Comparison of ENCODE assay signal across 18 mouse cellular contexts in the genomic region with DNA sequence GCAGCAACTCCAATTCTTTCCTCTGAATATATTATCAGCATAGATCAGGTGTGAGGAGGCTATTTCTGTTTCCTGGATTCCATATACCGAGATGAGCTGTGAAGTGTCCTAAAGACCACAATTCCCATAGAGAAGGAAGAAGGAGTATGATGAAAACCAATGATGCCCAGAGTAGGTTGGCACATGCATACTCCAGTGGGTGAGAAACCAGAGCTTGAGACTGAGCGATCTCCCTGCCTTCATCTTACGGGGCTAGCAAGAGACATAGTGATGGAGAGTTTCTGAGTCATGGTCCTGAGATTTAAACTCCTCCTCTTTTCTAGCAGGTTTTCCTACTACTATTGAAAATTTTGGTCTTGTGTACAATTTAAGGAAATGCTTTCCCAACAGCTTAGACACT.
DNase-seq lines count a peak whose midpoint lies in the region; ATAC-seq and TF ChIP-seq lines count a peak whose summit lies in the region.
"Had no signal": no experiment of that assay in that cellular context is flagged by ENCODE, and none has a peak within 500 bp of the region (broad histone marks: within the 10 kb centered on the region; RNA-seq: fewer than 3 reads in every experiment).

No protein-coding gene starts in this region.

- H3K27me3 ChIP-seq in midbrain, embryonic 11.5 days (ENCODE audit: control insufficient read depth, insufficient read depth, low read length) = no peaks in the 10 kb centered on the region
- H3K27me3 ChIP-seq in midbrain, postnatal 0 days (ENCODE audit: insufficient read depth, low read length) = no peaks in the 10 kb centered on the region

- no peaks in the 10 kb centered on the region for H3K9me3 ChIP-seq in midbrain, embryonic 11.5 days (ENCODE audit: control insufficient read depth, low read length)
- no peaks in the 10 kb centered on the region for H3K9me3 ChIP-seq in midbrain, postnatal 0 days (ENCODE audit: low read length)

- no peaks in the 10 kb centered on the region for H3K4me1 ChIP-seq in midbrain, embryonic 11.5 days (ENCODE audit: control insufficient read depth, insufficient read depth, low read length)
- H3K4me1 ChIP-seq in midbrain, postnatal 0 days (ENCODE audit: insufficient read depth, low read length) = no peaks in the 10 kb centered on the region

- H3K9ac ChIP-seq in midbrain, embryonic 11.5 days (ENCODE audit: low read length) = no peak overlapping the region
- H3K9ac ChIP-seq in midbrain, postnatal 0 days (replicated peaks; ENCODE audit: low read length, poor library complexity, severe bottlenecking) = no peak overlapping the region

- intact Hi-C loops in heart, postnatal 25 days (cut with DNase I) = no loop called here

- no peak overlapping the region for H3K27ac ChIP-seq in midbrain, embryonic 11.5 days (ENCODE audit: low read depth, low read length)
- H3K27ac ChIP-seq in midbrain, postnatal 0 days (ENCODE audit: low read depth, low read length) = no peak overlapping the region

- no peak for TF ChIP-seq CTCF in midbrain, postnatal 0 days (IDR thresholded peaks at IDR 0.05)

- no peak overlapping the region for H3K4me2 ChIP-seq in midbrain, embryonic 11.5 days
- H3K4me2 ChIP-seq in midbrain, postnatal 0 days (ENCODE audit: low read depth, low read length, poor library complexity, severe bottlenecking) = no peak overlapping the region

- peak; percentile 56 for DNase-seq in heart, adult 11 months
- no peak for DNase-seq in heart, postnatal 25 days (ENCODE audit: low spot score)
- DNase-seq in midbrain, embryonic 11.5 days (ENCODE audit: low spot score, missing footprints) = peak; percentile 56
- DNase-seq in midbrain, postnatal 0 days (ENCODE audit: low spot score) = no peak
- DNase-seq: adrenal gland, adult 2 months; adrenal gland, adult 8-10 months; adrenal gland, postnatal 10 days; adrenal gland, postnatal 14 days; adrenal gland, postnatal 25 days; adrenal gland, postnatal 36 days; B cell, adult 2 months; cerebellum, adult 11 months; cerebellum, adult 11-12 months; cerebellum, adult 18-20 months had no signal

- ATAC-seq in midbrain, embryonic 11.5 days (ENCODE audit: low FRiP score) = no peak
- ATAC-seq in midbrain, postnatal 0 days (ENCODE audit: low FRiP score) = no peak
- ATAC-seq: activated CD4-positive, CD25-positive, alpha-beta regulatory T cell, adult 4 months; CD4-positive, CD25-positive, alpha-beta regulatory T cell, adult 4 months; Patski had no signal

- WGBS in midbrain, embryonic 11.5 days = 93% methylated on average over 3 of the region's 3 CpGs
- 93% methylated on average over 3 of the region's 3 CpGs for WGBS in midbrain, postnatal 0 days

- H3K4me3 ChIP-seq in midbrain, embryonic 11.5 days (ENCODE audit: low read depth, low read length) = no peak overlapping the region
- H3K4me3 ChIP-seq in midbrain, postnatal 0 days (ENCODE audit: low read depth, low read length) = no peak overlapping the region

- no peaks in the 10 kb centered on the region for H3K36me3 ChIP-seq in midbrain, embryonic 11.5 days (ENCODE audit: control insufficient read depth, insufficient read depth, low read length)
- no peaks in the 10 kb centered on the region for H3K36me3 ChIP-seq in midbrain, postnatal 0 days (ENCODE audit: insufficient read depth, low read length)
- H3K36me3 ChIP-seq: G1E had no signal

Comparison
In these comparisons a context has a peak if more than half of its experiments do, and no peak if none do; other contexts are left out.
1. DNase-seq: peak in heart, adult 11 months (single experiment) and midbrain, embryonic 11.5 days (single experiment); none in heart, postnatal 25 days (single experiment) and midbrain, postnatal 0 days (single experiment).